8 mouse cellular contexts compared by ENCODE assay signal in the genomic region with DNA sequence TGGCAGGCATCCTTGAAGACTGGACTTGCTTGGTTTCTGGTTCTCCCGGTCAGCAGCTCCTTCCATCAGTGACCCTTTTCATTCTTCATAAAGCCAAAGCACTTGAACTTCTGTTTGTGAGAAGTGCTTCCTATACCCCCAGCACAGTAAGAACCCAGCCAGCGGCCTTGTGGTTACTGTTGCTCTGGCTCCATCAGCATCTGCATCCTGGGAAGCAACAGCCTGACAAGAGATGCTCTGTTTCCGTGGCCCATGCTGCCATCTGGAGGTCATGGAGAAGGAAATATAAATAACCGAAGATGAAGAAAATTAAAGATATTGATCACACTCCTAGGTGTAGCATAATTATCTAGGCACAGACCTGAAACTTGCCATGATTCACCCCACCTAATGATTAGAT.
DNase-seq lines count a peak whose midpoint lies in the region; ATAC-seq and TF ChIP-seq lines count a peak whose summit lies in the region.

No protein-coding gene starts in this region.

- H3K27ac ChIP-seq in left cerebral cortex, adult 2 months, result no peak overlapping the region
- H3K27ac ChIP-seq in midbrain, embryonic 13.5 days, result no peak overlapping the region

- no peaks in the 10 kb centered on the region for H3K36me3 ChIP-seq in midbrain, embryonic 13.5 days

- intact Hi-C loops in heart, postnatal 25 days (cut with DNase I), result loop anchor here (1.0 to 10.0 kb wide), 6 partner anchors 96 to 438 kb away; no protein-coding TSS in a partner anchor
- intact Hi-C loops in left cerebral cortex, adult 2 months (cut with DNase I), result loop anchor here (1.0 to 2.0 kb wide), 4 partner anchors 122 to 439 kb away; no protein-coding TSS in a partner anchor

- no peak overlapping the region for H3K4me3 ChIP-seq in left cerebral cortex, adult 2 months
- H3K4me3 ChIP-seq in midbrain, embryonic 13.5 days (replicated peaks), result no peak overlapping the region

- 0 out of 2 replicates have a peak, but pooled peaks cover 5% of the 10 kb centered on the region for H3K4me1 ChIP-seq in midbrain, embryonic 13.5 days (replicated peaks)

- TF ChIP-seq CTCF in left cerebral cortex, adult 2 months (IDR thresholded peaks at IDR 0.05), result peak; percentile 66

- H3K27me3 ChIP-seq in midbrain, embryonic 13.5 days, result no peaks in the 10 kb centered on the region

- ATAC-seq in hematopoietic stem cell, adult 5-6 weeks (replicated peaks in 1 of 2; ENCODE audit: insufficient read depth in 1 of 2, low FRiP score in 2 of 2, low TSS enrichment in 1 of 2, low read depth in 1 of 2, poor library complexity in 2 of 2, severe bottlenecking in 2 of 2), result 0 out of 4 replicates have a peak, but pooled peaks have one; percentile 30 to 43
- ATAC-seq in midbrain, embryonic 13.5 days, result peak; percentile 79

- H3K9me3 ChIP-seq in midbrain, embryonic 13.5 days, result no peaks in the 10 kb centered on the region

- no peak overlapping the region for H3K9ac ChIP-seq in midbrain, embryonic 13.5 days (replicated peaks)

- peak; percentile 52 to 77 for DNase-seq in heart, adult 18-20 months
- DNase-seq in heart, postnatal 25 days (ENCODE audit: low spot score), result no peak
- DNase-seq in ZHBTc4 (ENCODE audit: low read depth, low spot score), result peak; percentile 21
- peak; percentile 49 for DNase-seq in fibroblast of lung, adult 2 months (ENCODE audit: low read depth)
- DNase-seq in left cerebral cortex, adult 2 months (ENCODE audit: extremely low spot score in 1 of 2, low spot score in 2 of 2), result peak; percentile 59 to 67
- DNase-seq in telencephalon, adult 2 months (ENCODE audit: low read depth, low spot score), result peak; percentile 39

- 41% methylated on average over 4 of the region's 4 CpGs for WGBS in midbrain, embryonic 13.5 days

- no peak overlapping the region for H3K4me2 ChIP-seq in midbrain, embryonic 13.5 days (replicated peaks)
